Mouse (Mus musculus): ENCODE measurements around the gene Rgs1.

Gene Rgs1

DNA sequence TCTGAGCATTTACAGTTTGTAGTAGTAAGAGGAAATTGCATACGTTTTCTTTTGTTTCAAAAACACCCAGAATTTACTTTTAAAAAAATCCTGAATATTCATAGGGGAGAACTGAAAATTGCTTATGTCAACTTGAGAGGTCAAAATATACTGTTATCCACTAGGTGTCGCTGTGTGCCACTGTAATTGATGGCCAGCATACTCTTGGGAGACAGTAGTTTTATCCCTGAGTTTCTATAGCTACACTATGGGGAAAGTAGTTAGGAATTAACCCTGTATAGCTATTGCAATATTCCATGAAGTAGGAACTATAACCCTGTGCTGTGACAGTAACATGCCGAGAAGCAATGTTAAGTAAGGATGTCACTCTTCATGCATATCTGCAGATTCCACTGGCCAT, 51.4 kb downstream of the Rgs1 start:
- DNase-seq (ENCODE audit: low spot score) = no peak
